Mouse (Mus musculus): ENCODE measurements around the gene Gna12. TPM values are rescaled to one million over a fixed set of nuclear protein-coding genes. Genes with fewer than 3 reads are reported as not detected.

Gene Gna12
- total and polyA plus RNA-seq, 2 experiments from 2014 or later, result 13.9 to 132 TPM

DNA sequence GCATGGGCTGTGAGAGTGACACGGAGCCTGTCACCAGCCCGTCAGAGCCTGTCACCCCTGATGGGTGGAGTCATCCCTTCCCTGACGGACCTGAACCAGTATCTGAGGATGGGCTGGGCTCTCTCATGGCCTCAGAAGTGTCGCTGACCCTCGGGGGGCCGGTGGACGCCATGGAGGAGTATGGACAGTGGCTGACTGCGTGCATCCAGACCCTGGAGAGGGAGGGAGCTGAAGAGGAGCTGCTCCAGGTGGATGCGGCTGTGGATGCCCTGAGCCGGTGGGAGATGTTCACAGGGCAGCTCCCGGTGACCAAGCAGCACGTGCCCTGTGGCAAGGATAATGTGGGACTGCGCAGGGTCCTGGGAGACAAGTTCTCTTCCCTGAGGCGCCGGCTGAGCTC is 78.2 kb downstream of the Gna12 start:
- ATAC-seq (ENCODE audit: insufficient read depth, low read depth) (no peak), DNase-seq (ENCODE audit: low spot score) (no peak)
- no peak overlapping the region for H3K9ac ChIP-seq (replicated peaks; ENCODE audit: low read depth, low read length)
- H3K4me3 ChIP-seq (ENCODE audit: low read depth, low read length), result no peak overlapping the region
- H3K4me1 ChIP-seq (ENCODE audit: control insufficient read depth, insufficient read depth), result peaks cover 13% of the 10 kb centered on the region
- H3K27ac ChIP-seq (ENCODE audit: low read depth), result no peak overlapping the region
- TF ChIP-seq EP300 (IDR thresholded peaks at IDR 0.05; ENCODE audit: low read depth), result no peak
- TF ChIP-seq CTCF (IDR thresholded peaks at IDR 0.05; ENCODE audit: low read depth), result no peak
- no peaks in the 10 kb centered on the region for H3K27me3 ChIP-seq (ENCODE audit: control insufficient read depth, insufficient read depth, low read length)
- H3K9me3 ChIP-seq (replicated peaks; ENCODE audit: control insufficient read depth, low read length), result 0 out of 2 replicates have a peak, but pooled peaks cover 3% of the 10 kb centered on the region
- WGBS, result 91% methylated on average over 15 of the region's 15 CpGs
- no peaks in the 10 kb centered on the region for H3K36me3 ChIP-seq (replicated peaks; ENCODE audit: control insufficient read depth, insufficient read depth, low read length)
- no peak overlapping the region for H3K4me2 ChIP-seq (ENCODE audit: low read depth, low read length)

DNA sequence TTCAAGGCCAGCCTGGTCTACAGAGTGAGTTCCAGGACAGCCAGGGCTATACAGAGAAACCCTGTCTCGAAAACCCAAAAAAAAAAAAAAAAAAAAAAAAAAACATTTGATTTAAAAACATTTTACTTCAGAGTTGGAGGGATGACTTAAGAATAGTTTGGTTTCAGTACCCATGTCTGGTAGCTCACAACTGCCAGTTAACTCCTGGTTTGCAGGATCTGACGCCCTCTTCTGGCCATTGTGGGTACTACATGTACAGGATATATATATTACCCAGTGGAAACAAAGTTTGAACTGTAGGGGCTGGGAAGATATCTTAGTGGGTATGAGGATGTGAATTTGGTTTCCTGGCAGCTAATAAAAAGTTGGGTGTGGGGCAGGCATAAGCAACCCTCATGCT is 79.3 kb downstream of the Gna12 start:
- Histone ChIP-seq H3K9me3 (replicated peaks; ENCODE audit: control insufficient read depth, low read length) (0 out of 2 replicates have a peak, but pooled peaks cover 3% of the 10 kb centered on the region), H3K9ac (replicated peaks; ENCODE audit: low read depth, low read length) (no peak overlapping the region), H3K4me3 (ENCODE audit: low read depth, low read length) (no peak overlapping the region), H3K36me3 (replicated peaks; ENCODE audit: control insufficient read depth, insufficient read depth, low read length) (no peaks in the 10 kb centered on the region), H3K4me2 (ENCODE audit: low read depth, low read length) (no peak overlapping the region), H3K27ac (ENCODE audit: low read depth) (no peak overlapping the region), H3K4me1 (ENCODE audit: control insufficient read depth, insufficient read depth) (peaks cover 6% of the 10 kb centered on the region; the same call in 1 of the 2 replicates), H3K27me3 (ENCODE audit: control insufficient read depth, insufficient read depth, low read length) (no peaks in the 10 kb centered on the region)
- ATAC-seq (ENCODE audit: insufficient read depth, low read depth) (no peak), DNase-seq (ENCODE audit: low spot score) (no peak)
- peak; percentile 48 for TF ChIP-seq CTCF (IDR thresholded peaks at IDR 0.05; ENCODE audit: low read depth)
- no peak for TF ChIP-seq EP300 (IDR thresholded peaks at IDR 0.05; ENCODE audit: low read depth)
- WGBS, result 0% methylated on average over 1 of the region's 2 CpGs

DNA sequence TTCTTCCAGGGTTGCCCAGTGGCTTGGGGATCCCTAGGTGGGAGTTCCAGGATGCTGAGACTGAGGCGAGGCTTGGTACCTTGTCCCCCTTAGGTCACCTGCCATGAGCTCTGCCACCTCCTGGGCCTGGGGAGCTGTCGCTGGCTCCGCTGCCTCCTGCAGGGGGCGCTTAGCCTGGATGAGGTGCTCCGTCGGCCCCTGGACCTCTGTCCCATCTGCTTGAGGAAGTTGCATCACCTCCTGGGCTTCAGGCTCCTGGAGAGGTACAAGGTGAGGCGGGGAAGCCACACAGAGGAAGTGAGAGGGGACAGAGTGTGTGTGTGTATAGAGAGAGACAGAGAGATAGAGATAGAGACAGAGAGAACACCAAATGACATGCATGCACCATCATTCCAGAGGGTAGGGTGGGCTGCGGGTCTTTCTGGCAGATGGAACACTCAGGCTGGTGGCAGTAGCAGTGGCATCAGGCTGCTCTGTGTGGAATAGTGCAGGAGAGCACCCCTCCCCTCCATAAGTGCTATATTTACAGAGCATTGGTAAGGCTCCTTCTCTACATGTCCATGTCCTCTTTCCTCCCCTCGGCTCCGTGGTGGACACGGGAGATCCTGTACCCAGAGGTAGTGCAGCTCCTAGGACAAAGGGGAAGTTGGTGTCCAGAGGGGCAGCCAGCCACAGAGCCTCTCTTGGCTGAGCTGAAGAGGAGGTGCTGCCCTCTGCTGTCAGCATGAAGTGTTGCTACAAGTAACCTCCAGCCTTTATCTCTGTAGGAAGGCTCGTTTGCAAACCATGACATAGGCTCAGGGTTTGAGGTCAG is 81.0 kb downstream of the Gna12 start:
- Histone ChIP-seq H3K4me3 (ENCODE audit: low read depth, low read length) (peak overlapping the region; percentile 27), H3K4me2 (ENCODE audit: low read depth, low read length) (peak overlapping the region; percentile 52), H3K9me3 (replicated peaks; ENCODE audit: control insufficient read depth, low read length) (0 out of 2 replicates have a peak, but pooled peaks cover 3% of the 10 kb centered on the region), H3K27ac (ENCODE audit: low read depth) (no peak overlapping the region), H3K36me3 (replicated peaks; ENCODE audit: control insufficient read depth, insufficient read depth, low read length) (no peaks in the 10 kb centered on the region), H3K27me3 (ENCODE audit: control insufficient read depth, insufficient read depth, low read length) (no peaks in the 10 kb centered on the region), H3K4me1 (ENCODE audit: control insufficient read depth, insufficient read depth) (peaks cover 6% of the 10 kb centered on the region; the same call in 1 of the 2 replicates), H3K9ac (replicated peaks; ENCODE audit: low read depth, low read length) (no peak overlapping the region; the same call in 1 of the 2 replicates)
- no peak for TF ChIP-seq EP300 (IDR thresholded peaks at IDR 0.05; ENCODE audit: low read depth)
- peak; percentile 92 for TF ChIP-seq CTCF (IDR thresholded peaks at IDR 0.05; ENCODE audit: low read depth)
- ATAC-seq (ENCODE audit: insufficient read depth, low read depth) (peak; percentile 84), DNase-seq (ENCODE audit: low spot score) (peak; percentile 88)
- 12% methylated on average over 12 of the region's 12 CpGs for WGBS

DNA sequence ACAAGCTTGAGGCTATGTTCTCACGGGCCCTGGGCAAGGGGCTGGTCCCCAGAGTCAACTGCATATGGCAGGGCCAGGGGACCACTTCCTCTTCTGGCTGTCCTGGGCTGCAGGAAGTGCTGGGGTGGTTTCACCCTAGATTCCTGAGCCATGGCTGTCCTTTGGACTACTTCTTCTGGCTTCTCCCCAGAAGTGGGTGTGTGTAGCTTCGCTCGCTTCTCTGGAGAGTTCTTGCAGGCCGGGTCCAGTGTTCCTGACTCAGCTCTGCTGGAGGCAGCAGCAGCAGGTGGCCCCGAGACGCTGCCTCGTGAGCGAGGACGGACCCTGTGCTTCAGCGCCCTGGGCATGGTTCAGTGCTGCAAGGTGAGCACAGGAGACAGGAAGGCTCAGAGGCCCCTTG is 81.8 kb downstream of the Gna12 start:
- no peak overlapping the region for H3K27ac ChIP-seq (ENCODE audit: low read depth)
- no peak overlapping the region for H3K9ac ChIP-seq (replicated peaks; ENCODE audit: low read depth, low read length)
- 79% methylated on average over 10 of the region's 10 CpGs for WGBS
- H3K4me3 ChIP-seq (ENCODE audit: low read depth, low read length), result no peak overlapping the region
- H3K36me3 ChIP-seq (replicated peaks; ENCODE audit: control insufficient read depth, insufficient read depth, low read length), result no peaks in the 10 kb centered on the region
- no peak overlapping the region for H3K4me2 ChIP-seq (ENCODE audit: low read depth, low read length)
- H3K9me3 ChIP-seq (replicated peaks; ENCODE audit: control insufficient read depth, low read length), result 0 out of 2 replicates have a peak, but pooled peaks cover 3% of the 10 kb centered on the region
- no peaks in the 10 kb centered on the region for H3K27me3 ChIP-seq (ENCODE audit: control insufficient read depth, insufficient read depth, low read length)
- no peak for DNase-seq (ENCODE audit: low spot score)
- no peak for TF ChIP-seq CTCF (IDR thresholded peaks at IDR 0.05; ENCODE audit: low read depth)
- TF ChIP-seq EP300 (IDR thresholded peaks at IDR 0.05; ENCODE audit: low read depth), result no peak
- H3K4me1 ChIP-seq (ENCODE audit: control insufficient read depth, insufficient read depth), result peaks cover 6% of the 10 kb centered on the region; the same call in 1 of the 2 replicates
- ATAC-seq (ENCODE audit: insufficient read depth, low read depth), result no peak

DNA sequence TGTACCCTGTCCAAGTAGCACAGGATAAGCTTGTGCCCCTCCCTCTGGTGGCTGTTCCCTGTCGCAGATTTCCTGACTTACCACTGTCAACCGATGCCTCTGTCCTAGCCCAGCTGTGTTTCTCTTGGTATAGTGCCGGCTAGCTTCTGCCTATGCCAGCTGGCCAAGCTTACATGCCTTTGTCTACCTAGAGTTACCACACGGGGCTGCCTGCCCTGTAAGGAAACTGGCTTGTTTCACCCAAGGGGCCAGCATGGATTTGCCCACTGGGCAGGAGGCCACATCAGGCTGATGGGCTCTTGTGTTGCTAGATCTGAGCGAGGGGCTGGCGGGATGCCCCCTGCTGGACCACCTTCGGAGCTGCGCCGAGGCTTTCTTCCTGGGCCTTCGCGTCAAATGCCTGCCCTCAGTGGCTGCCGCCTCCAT is 86.5 kb downstream of the Gna12 start:
- Histone ChIP-seq H3K4me3 (ENCODE audit: low read depth, low read length) (no peak overlapping the region), H3K36me3 (replicated peaks; ENCODE audit: control insufficient read depth, insufficient read depth, low read length) (no peaks in the 10 kb centered on the region), H3K9me3 (replicated peaks; ENCODE audit: control insufficient read depth, low read length) (no peaks in the 10 kb centered on the region), H3K9ac (replicated peaks; ENCODE audit: low read depth, low read length) (no peak overlapping the region), H3K4me2 (ENCODE audit: low read depth, low read length) (no peak overlapping the region), H3K27ac (ENCODE audit: low read depth) (no peak overlapping the region), H3K27me3 (ENCODE audit: control insufficient read depth, insufficient read depth, low read length) (no peaks in the 10 kb centered on the region), H3K4me1 (ENCODE audit: control insufficient read depth, insufficient read depth) (no peaks in the 10 kb centered on the region)
- WGBS, result 25% methylated on average over 12 of the region's 12 CpGs
- DNase-seq (ENCODE audit: low spot score) (no peak), ATAC-seq (ENCODE audit: insufficient read depth, low read depth) (no peak)
- TF ChIP-seq CTCF (IDR thresholded peaks at IDR 0.05; ENCODE audit: low read depth), result no peak; the same call in 1 of the 2 replicates
- TF ChIP-seq EP300 (IDR thresholded peaks at IDR 0.05; ENCODE audit: low read depth), result no peak
